Mouse (Mus musculus) bone marrow, adult 2 months (tissue): ENCODE results near the gene Cdc7.
"Not testable (repeated sequence)": the region's sequence is repeated elsewhere in the genome, so short reads cannot be mapped to it uniquely, and the experiment has no call there.

Experiments
- CTCF ChIP-seq: fragments of 200-500 bp; IDR thresholded peaks from 2 replicates; pipeline ENCODE4 v1.5.1; 2011; ENCODE audit warnings: low read length, control low read depth; ENCODE audit not compliant: control insufficient read depth, insufficient read depth
- POLR2A ChIP-seq: fragments of 200-500 bp; IDR thresholded peaks from 2 replicates; pipeline ENCODE4 v1.6.1; 2011; ENCODE audit warnings: low read depth, mild to moderate bottlenecking, control low read depth, low read length, borderline replicate concordance; ENCODE audit not compliant: control insufficient read depth

- not testable (repeated sequence) for TF ChIP-seq CTCF, POLR2A
These were observed 20.8 kb downstream of the Cdc7 start for GRCm38 (mm10) chr5:106984934-106985333.
